Mouse (Mus musculus) heart, postnatal 0 days (tissue): ENCODE measurements around the gene Acp6.

Experiments
- CTCF ChIP-seq: IDR thresholded peaks from 2 replicates; pipeline ENCODE4 v1.5.1; 2016; ENCODE audit warnings: antibody characterized with exemption, control low read depth, low read depth
- EP300 ChIP-seq: IDR thresholded peaks from 2 replicates; pipeline ENCODE4 v1.6.1; 2016; ENCODE audit warnings: antibody characterized with exemption, low read depth

DNA sequence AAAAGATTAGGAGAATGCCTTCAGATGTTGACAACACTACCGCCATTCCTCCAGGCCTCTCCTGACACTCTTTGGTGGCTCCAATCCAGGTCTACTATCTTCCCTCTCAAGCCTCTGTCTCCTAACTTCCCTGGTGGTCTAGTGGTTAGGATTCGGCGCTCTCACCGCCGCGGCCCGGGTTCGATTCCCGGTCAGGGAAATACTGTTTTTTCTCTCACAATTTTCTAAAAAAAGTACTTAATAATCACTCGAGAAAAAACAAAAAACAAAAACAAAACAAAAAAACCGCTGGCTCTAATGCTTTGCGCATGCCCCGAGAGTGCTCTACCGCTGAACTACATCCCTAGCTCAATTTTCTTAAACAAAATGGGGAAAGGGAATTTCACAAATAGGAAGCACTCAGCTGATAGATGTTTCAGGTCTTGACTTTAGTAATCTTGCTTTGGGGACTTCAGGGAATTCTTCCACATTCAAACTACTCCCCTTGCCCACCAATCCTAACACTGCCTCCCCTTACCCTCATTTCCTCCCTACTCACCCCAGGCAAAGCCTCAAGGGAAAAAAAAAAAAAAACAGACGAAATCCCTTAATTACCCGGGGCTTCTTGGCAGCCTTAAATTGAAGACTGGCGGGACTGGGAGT lies 498 bp upstream of the Acp6 start:
- TF ChIP-seq CTCF (no peak), EP300 (no peak)
